Mouse (Mus musculus) embryonic stem cell, embryonic (primary cell): ENCODE measurements around the gene Vtn.

ENCODE experiments used
- CTCF ChIA-PET, 4 experiments: fragments of 300-600 bp in 2 of 4; fragments of 350-600 bp in 2 of 4; sonication (Branson Sonifier 250); formaldehyde crosslinking; loops; one replicate each; lab custom pipeline; 2022; ENCODE audit warnings: inconsistent platforms in 2 of 4; lab: Charles Lee
- POLR2A ChIA-PET, 4 experiments: fragments of 300-600 bp in 2 of 4; fragments of 350-600 bp in 2 of 4; sonication (Branson Sonifier 250); formaldehyde crosslinking; loops; one replicate each; lab custom pipeline; 2022; ENCODE audit warnings: antibody characterized with exemption in 4 of 4, inconsistent platforms in 1 of 4; lab: Charles Lee

Gene Vtn

GRCm38 (mm10) chr11:78535376-78536079 lies 36.6 kb downstream of the Vtn start:
- CTCF ChIA-PET: interaction anchor here in 2 of 4 experiments (0.7 to 2.3 kb wide), 13 partner anchors 10 to 812 kb away, joined by 3 to 12 read pairs (median 4); no protein-coding TSS in a partner anchor
- POLR2A ChIA-PET: interaction anchor here (0.6 to 7.8 kb wide), 69 partner anchors 9 to 1125 kb away, joined by 3 to 205 read pairs (median 4); partner anchors contain the start of genes Poldip2 (in 3 of the 4), Sarm1 (in 3 of the 4), Tmem199 (in 3 of the 4) and Tmem97 (in 3 of the 4)

- ChIA-PET CTCF (interaction anchor here (0.6 to 2.3 kb wide), 11 partner anchors 9 to 1516 kb away, joined by 3 to 12 read pairs (median 5); no protein-coding TSS in a partner anchor), POLR2A (interaction anchor here (0.6 to 7.8 kb wide), 67 partner anchors 9 to 1124 kb away, joined by 3 to 205 read pairs (median 4); partner anchors contain the start of genes Poldip2 (in 3 of the 4), Sarm1 (in 3 of the 4), Tmem199 (in 3 of the 4) and Tmem97 (in 3 of the 4))
Observed at GRCm38 (mm10) chr11:78536080-78536689, 37.3 kb downstream of the Vtn start, which contains the start of the genes Tnfaip1 and Ift20. Gene Tnfaip1, minus strand, starts transcription at chr11:78536332. Gene Ift20, plus strand, starts transcription at chr11:78536361.

GRCm38 (mm10) chr11:78536690-78537084 lies 37.8 kb downstream of the Vtn start:
- CTCF ChIA-PET: interaction anchor here in 3 of 4 experiments (0.6 to 2.3 kb wide), 9 partner anchors 8 to 1516 kb away, joined by 3 to 12 read pairs (median 4); no protein-coding TSS in a partner anchor

GRCm38 (mm10) chr11:78540358-78540757 lies 41.5 kb downstream of the Vtn start:
- POLR2A ChIA-PET: interaction anchor here in 3 of 4 experiments (0.6 to 7.8 kb wide), 8 partner anchors 7 to 1093 kb away, joined by 3 to 205 read pairs (median 48); partner anchors contain the start of gene Tmem97 (in 3 of the 3)

More at GRCm38 (mm10) chr11:78536690-78537084, 37.8 kb downstream of the Vtn start:
- POLR2A ChIA-PET: interaction anchor here in 3 of 4 experiments (0.6 to 7.8 kb wide), 55 partner anchors 8 to 803 kb away, joined by 3 to 205 read pairs (median 6); partner anchors contain the start of genes Poldip2 (in 3 of the 3), Tmem199 (in 3 of the 3), Tmem97 (in 3 of the 3) and Ccnq (in 2 of the 3)

GRCm38 (mm10) chr11:78544449-78545111 lies 45.7 kb downstream of the Vtn start:
- ChIA-PET POLR2A (interaction anchor here (0.6 to 13.7 kb wide), 22 partner anchors 7 to 571 kb away, joined by 3 to 205 read pairs (median 6); partner anchors contain the start of genes Ift20 (in 4 of the 4), Tnfaip1 (in 4 of the 4), Poldip2 (in 2 of the 4) and Tmem199 (in 2 of the 4)), CTCF (interaction anchor here in 3 of 4 experiments (0.6 to 2.5 kb wide), 14 partner anchors 8 to 567 kb away, joined by 3 to 10 read pairs (median 3); partner anchors contain the start of genes Ift20 (in 1 of the 3), Nos2 (in 1 of the 3) and Tnfaip1 (in 1 of the 3))

More at GRCm38 (mm10) chr11:78540358-78540757, 41.5 kb downstream of the Vtn start:
- CTCF ChIA-PET: no interaction called here

- POLR2A ChIA-PET: interaction anchor here (0.9 to 13.7 kb wide), 19 partner anchors 7 to 380 kb away, joined by 3 to 205 read pairs (median 6); partner anchors contain the start of genes Ift20 (in 4 of the 4), Tnfaip1 (in 4 of the 4), Poldip2 (in 2 of the 4) and Tmem199 (in 2 of the 4)
- CTCF ChIA-PET: interaction anchor here in 3 of 4 experiments (0.5 to 2.5 kb wide), 14 partner anchors 9 to 567 kb away, joined by 3 to 10 read pairs (median 3); partner anchors contain the start of genes Ift20 (in 1 of the 3) and Tnfaip1 (in 1 of the 3)
Observed at GRCm38 (mm10) chr11:78545181-78545580, 46.3 kb downstream of the Vtn start.

GRCm38 (mm10) chr11:78547718-78548460 lies 49.0 kb downstream of the Vtn start:
- CTCF ChIA-PET: interaction anchor here in 1 of 4 experiments (0.6 kb wide), 1 partner anchor 665 kb away, joined by 3 read pairs; no protein-coding TSS in a partner anchor

GRCm38 (mm10) chr11:78549491-78549987 lies 50.6 kb downstream of the Vtn start:
- POLR2A ChIA-PET: interaction anchor here in 3 of 4 experiments (0.7 to 13.7 kb wide), 15 partner anchors 8 to 177 kb away, joined by 3 to 205 read pairs (median 7); partner anchors contain the start of genes Ift20 (in 3 of the 3), Tnfaip1 (in 3 of the 3), Poldip2 (in 2 of the 3) and Tmem199 (in 2 of the 3)

More at GRCm38 (mm10) chr11:78547718-78548460, 49.0 kb downstream of the Vtn start:
- POLR2A ChIA-PET: interaction anchor here in 3 of 4 experiments (0.6 to 13.7 kb wide), 14 partner anchors 8 to 74 kb away, joined by 3 to 205 read pairs (median 6); partner anchors contain the start of genes Ift20 (in 3 of the 3), Tnfaip1 (in 3 of the 3), Poldip2 (in 2 of the 3) and Tmem199 (in 2 of the 3)

GRCm38 (mm10) chr11:78550168-78551058 lies 51.5 kb downstream of the Vtn start, which contains the start of gene Tmem97:
Gene Tmem97, minus strand, starts transcription at chr11:78550777.
- ChIA-PET CTCF (interaction anchor here in 2 of 4 experiments (0.5 to 1.4 kb wide), 5 partner anchors 10 to 300 kb away, joined by 3 read pairs; no protein-coding TSS in a partner anchor), POLR2A (interaction anchor here in 3 of 4 experiments (0.6 to 13.7 kb wide), 26 partner anchors 7 to 289 kb away, joined by 3 to 205 read pairs (median 4); partner anchors contain the start of genes Ift20 (in 3 of the 3), Poldip2 (in 3 of the 3), Tmem199 (in 3 of the 3) and Tnfaip1 (in 3 of the 3))

More at GRCm38 (mm10) chr11:78549491-78549987, 50.6 kb downstream of the Vtn start:
- CTCF ChIA-PET: interaction anchor here in 2 of 4 experiments (1.0 to 1.2 kb wide), 2 partner anchors 11 to 96 kb away, joined by 3 read pairs; no protein-coding TSS in a partner anchor

- POLR2A ChIA-PET: interaction anchor here in 3 of 4 experiments (0.5 to 13.7 kb wide), 27 partner anchors 8 to 464 kb away, joined by 3 to 205 read pairs (median 5); partner anchors contain the start of genes Ift20 (in 3 of the 3), Poldip2 (in 3 of the 3), Tmem199 (in 3 of the 3) and Tnfaip1 (in 3 of the 3)
- CTCF ChIA-PET: interaction anchor here in 1 of 4 experiments (1.4 kb wide), 1 partner anchor 23 kb away, joined by 3 read pairs; no protein-coding TSS in a partner anchor
Observed at GRCm38 (mm10) chr11:78551059-78551398, 52.1 kb downstream of the Vtn start.
